Mouse (Mus musculus) induced T-regulatory cell, adult 2 months (primary cell): ENCODE results near the gene E430018J23Rik.
A peak's percentile ranks its signal among the peaks of the same experiment; 100 is the strongest.
"Not testable (repeated sequence)": the region's sequence is repeated elsewhere in the genome, so short reads cannot be mapped to it uniquely, and the experiment has no call there.

Experiments
- DNase-seq: peaks from one replicate; pipeline ENCODE4 v3.0.0-alpha.2; 2012; ENCODE audit warnings: low read depth

Gene E430018J23Rik

DNA sequence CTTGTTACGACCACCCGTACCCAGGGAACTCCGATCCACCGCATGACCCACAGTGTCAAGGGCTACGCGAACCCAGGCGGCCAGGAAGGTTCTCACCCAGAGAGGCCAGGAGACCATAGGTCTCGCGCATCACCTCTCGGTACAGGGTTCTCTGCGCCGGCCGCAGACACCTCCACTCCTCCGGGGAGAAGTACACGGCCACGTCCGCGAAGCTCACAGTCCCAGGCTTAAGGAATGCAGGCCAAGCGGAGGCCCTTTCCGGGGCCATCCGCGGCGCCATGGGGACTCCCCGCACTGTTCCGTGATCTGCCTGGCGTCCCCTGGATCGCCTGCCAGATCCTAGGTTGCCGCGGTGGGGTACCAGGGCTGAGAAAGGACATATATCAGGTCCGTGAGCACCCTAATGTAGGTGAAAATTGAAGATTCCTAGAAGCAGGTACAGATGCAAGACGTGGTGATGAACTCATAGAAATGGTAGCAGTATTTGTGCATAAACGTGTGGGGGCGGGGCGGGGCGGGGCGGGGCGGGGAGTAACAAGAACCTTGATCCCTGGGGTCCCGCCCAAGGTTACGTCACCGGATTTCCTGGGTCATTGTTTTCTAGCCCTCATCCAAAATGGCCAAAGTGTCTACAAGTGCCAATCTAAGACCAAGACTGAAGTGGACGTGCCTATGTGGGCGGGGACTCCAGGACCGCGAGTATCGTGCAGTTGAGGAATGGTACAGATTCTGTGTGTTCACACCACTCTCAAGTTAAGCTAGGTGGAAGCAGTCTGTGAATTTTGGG is at the start of gene E430018J23Rik:
TSS of gene E430018J23Rik (minus strand) at position 473 of the 787 bp plus-strand sequence.
- DNase-seq, result peak; percentile 100

GRCm38 (mm10) chr7:127437724-127438123 is 44.3 kb upstream of the E430018J23Rik start:
- peak; percentile 63 for DNase-seq

DNA sequence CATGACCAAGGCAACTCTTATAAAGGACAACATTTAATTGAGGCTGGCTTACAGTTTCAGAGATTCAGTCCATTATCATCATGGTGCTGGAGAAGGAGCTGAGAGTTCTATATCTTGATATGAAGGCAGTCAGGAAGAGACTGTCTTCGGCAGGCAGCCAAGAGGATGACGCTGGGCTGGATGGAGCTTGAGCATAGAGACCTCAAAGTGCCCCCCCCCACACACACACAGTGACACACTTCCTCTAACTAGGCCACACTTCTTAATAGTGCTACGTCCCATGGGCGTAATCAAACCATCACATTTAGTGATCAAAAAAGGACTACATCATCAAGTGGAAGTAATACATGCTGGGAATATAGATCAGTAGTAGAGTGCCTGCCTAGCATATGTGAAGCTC is 41.8 kb upstream of the E430018J23Rik start:
- no peak for DNase-seq

GRCm38 (mm10) chr7:127426354-127426753 is 32.9 kb upstream of the E430018J23Rik start:
- no peak for DNase-seq

- no peak for DNase-seq
Measured at GRCm38 (mm10) chr7:127425911-127426310, 32.5 kb upstream of the E430018J23Rik start.

DNA sequence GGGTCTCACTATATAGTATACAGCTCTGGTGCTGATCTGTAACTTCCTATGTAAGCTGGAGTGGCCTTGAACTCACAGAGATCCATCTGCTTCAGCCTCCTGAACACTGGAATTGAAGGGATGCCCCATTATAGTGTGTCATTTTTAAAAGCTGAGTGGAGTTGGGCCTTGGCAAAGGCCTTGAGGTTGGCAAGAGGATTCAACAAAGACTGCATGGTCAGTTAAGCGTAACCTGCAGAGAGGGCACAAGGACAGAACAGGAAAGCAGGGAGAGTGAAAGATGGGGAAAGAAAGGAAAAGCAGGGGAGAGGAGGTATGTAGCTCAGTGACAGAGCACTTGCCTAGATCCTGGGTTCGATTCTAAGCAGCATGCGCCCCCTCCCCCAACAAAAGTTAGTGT is 31.9 kb upstream of the E430018J23Rik start:
- DNase-seq, result no peak

GRCm38 (mm10) chr7:127422247-127422646 is 28.8 kb upstream of the E430018J23Rik start:
- no peak for DNase-seq

DNA sequence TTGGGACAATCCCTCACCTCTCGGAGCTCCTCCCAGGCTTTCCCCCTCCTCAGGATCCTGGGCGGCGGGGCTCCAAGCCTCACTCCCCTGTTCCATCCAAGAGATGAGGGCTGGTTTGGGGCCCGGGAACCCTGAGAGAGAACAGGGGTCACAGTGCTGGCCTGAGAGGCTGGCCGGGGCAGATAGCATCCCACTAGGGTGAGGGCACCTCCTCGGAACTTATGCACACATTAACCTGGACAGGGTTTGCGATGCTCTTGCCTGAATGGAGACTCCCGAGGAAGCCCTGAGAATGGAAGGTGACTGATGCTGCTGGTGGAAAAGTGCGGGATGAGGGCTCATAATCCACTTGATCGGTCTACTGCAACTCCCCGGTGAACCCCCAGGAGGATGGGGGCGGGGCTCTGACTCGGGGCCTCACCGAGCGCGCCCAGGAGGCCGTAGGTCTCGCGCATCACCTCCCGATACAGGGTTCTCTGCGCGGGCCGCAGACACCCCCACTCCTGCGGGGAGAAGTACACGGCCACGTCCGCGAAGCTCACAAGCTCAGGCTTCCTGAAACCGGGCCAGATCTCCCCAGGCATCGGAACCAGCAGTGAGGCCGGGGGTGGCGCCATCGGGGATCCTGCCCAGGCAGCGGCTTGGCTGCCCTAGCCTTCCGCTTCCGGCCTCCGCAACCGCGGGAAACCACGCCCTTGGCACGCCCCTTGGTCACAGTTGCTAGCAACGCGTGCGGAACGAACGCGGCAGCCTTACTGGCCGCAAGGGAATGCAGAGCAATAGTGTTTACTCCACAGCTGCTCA is 28.2 kb upstream of the E430018J23Rik start, which contains the start of gene Zfp688:
TSS of gene Zfp688 (minus strand) at position 681 of the 804 bp plus-strand sequence.
- DNase-seq, result peak; percentile 98

GRCm38 (mm10) chr7:127411418-127411817 is 18.0 kb upstream of the E430018J23Rik start:
- no peak for DNase-seq

DNA sequence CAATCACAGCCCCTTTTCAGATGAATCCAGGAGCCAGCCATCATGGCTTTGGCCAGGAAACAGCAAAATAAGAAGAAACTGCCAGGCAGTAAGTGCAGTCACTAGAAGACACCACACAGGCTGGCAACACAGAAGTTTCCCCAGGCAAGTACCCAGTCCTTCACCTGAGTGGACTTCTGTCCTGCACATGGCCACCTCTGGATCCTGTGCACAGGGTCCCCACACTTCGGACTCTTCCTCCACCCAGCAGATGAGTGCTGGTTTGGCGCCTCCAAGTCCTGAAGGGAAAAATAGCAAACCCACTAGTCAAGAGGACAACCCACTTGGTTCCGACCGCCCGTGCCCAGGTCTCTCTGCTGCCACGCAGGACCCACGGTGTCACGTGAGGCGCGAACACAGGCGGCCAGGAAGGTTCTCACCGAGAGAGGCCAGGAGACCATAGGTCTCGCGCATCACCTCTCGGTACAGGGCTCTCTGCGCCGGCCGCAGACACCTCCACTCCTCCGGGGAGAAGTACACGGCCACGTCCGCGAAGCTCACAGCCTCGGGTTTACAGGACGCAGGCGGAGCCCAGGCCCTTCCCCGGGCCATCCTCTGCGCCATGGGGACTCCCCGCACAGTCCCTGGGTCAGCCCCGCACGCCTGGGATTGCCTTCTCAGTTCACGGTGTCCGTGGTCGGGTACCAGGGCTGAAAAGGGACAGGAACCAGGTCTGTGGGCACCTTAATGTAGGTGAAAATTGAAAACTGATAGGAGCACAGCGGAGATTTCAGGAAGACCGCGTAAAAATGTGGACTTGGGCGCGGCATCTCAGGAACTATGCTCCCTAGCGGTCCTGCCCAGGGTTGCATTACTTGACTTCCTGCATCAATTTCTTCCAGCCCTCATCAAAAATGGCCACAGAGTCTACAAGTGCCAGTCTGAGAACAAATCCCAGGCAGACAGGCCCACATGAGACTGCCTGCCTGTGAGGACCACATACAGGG is 12.9 kb upstream of the E430018J23Rik start, which contains the start of gene Zfp764:
TSS of gene Zfp764 (minus strand) at position 821 of the 986 bp plus-strand sequence.
- DNase-seq, result peak; percentile 96

DNA sequence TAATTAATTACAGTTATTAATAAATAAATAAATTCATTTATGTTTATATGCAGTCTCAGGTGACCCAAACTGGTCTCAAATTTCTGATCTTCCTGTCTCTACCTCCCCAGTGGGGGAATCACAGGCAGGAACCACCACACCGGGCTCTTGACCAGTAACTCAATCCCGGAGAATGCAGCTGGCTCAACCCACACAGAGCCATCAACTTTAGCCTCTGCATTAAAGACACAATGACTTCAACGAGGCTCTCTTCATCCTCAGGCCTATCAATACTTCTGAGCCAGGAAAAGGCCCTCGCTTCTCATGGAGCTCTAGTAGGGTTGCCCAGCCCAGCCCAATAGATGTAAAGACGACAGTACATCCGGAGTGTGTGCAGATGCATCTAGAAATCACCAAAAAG is 10.7 kb upstream of the E430018J23Rik start:
- DNase-seq, result not testable (repeated sequence)

DNA sequence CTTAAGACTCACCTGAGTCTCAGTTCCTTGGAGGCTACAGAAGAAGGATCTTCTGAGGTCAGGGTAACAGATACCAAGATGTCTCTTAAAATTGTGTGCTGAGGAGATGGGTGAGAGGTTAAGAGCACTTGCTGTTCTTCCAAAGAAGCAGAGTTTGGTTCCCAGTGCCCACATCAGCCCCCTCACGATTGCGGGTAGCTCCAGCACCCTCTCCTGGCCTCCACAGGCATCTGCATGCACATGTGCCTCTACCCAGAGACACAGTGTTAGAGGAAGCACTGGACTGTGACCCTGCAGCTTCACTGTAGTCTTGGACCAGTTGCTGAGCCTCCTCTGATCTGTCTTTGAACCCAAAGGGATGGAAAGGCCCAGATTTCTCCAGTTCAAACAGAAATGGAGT is 9.6 kb upstream of the E430018J23Rik start:
- DNase-seq, result no peak

- DNase-seq, result no peak
Measured at GRCm38 (mm10) chr7:127400355-127400754, 6.9 kb upstream of the E430018J23Rik start.

- no peak for DNase-seq
Measured at GRCm38 (mm10) chr7:127393944-127394333, 510 bp upstream of the E430018J23Rik start.

GRCm38 (mm10) chr7:127392251-127392824 is 1.1 kb downstream of the E430018J23Rik start:
- DNase-seq, result no peak

GRCm38 (mm10) chr7:127391538-127391937 is 1.9 kb downstream of the E430018J23Rik start:
- no peak for DNase-seq

GRCm38 (mm10) chr7:127390306-127390705 is 3.1 kb downstream of the E430018J23Rik start:
- DNase-seq, result no peak

- not testable (repeated sequence) for DNase-seq
Measured at GRCm38 (mm10) chr7:127388201-127388600, 5.2 kb downstream of the E430018J23Rik start.

GRCm38 (mm10) chr7:127386641-127387392 is 6.6 kb downstream of the E430018J23Rik start, which contains the start of gene 9130019O22Rik:
9130019O22Rik (minus strand) TSS chr7:127387166.
- DNase-seq, result peak; percentile 97

GRCm38 (mm10) chr7:127385560-127385959 is 7.9 kb downstream of the E430018J23Rik start:
- not testable (repeated sequence) for DNase-seq
